Comparison of ENCODE assay signal across 25 mouse cellular contexts in the genomic region with DNA sequence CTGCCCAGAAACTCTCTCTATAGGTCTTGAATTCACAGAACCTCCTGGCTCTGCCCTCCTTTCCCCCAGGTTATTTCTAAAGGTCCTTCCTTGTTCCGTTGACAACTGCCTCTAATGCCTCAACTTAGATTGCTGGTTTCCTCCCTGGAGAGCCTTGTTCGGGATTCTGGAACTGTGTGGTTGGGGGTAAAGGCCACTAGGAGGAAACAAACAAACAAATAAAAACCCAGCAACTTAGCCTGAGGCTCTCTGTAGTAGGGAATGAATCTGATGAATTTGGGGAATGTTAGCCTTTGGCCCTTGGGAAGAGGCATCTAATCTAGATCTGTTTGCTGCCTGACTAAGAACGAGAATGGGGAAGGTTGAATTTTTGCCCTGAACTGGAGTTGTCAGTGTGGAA.
"Had no signal": no experiment of that assay in that cellular context is flagged by ENCODE, and none has a peak within 500 bp of the region (broad histone marks: within the 10 kb centered on the region; RNA-seq: fewer than 3 reads in every experiment).

No protein-coding gene starts in this region.

- H3K4me1 ChIP-seq: limb, embryonic 10.5 days; limb, embryonic 13.5 days; liver, embryonic 12.5 days; liver, embryonic 15.5 days; lung, embryonic 15.5 days; megakaryocyte, embryonic 14.5 days; midbrain, embryonic 12.5 days; midbrain, embryonic 15.5 days; neural tube, embryonic 12.5 days; neural tube, embryonic 15.5 days had no signal

- H3K36me3 ChIP-seq: limb, embryonic 10.5 days; limb, embryonic 13.5 days; liver, embryonic 12.5 days; liver, embryonic 15.5 days; lung, embryonic 15.5 days; midbrain, embryonic 12.5 days; midbrain, embryonic 15.5 days; neural tube, embryonic 12.5 days; neural tube, embryonic 15.5 days had no signal

- H3K9me3 ChIP-seq: limb, embryonic 10.5 days; limb, embryonic 13.5 days; liver, embryonic 12.5 days; liver, embryonic 15.5 days; lung, embryonic 15.5 days; megakaryocyte, embryonic 14.5 days; midbrain, embryonic 12.5 days; midbrain, embryonic 15.5 days; neural tube, embryonic 12.5 days; neural tube, embryonic 15.5 days had no signal

- H3K27ac ChIP-seq: layer of hippocampus, adult 2 months; limb, embryonic 10.5 days; limb, embryonic 13.5 days; liver, embryonic 12.5 days; liver, embryonic 15.5 days; lung, embryonic 15.5 days; midbrain, embryonic 12.5 days; midbrain, embryonic 15.5 days; neural tube, embryonic 12.5 days; neural tube, embryonic 15.5 days; stomach, postnatal 0 days had no signal

- H3K9ac ChIP-seq: limb, embryonic 13.5 days; liver, embryonic 12.5 days; liver, embryonic 15.5 days; lung, embryonic 15.5 days; midbrain, embryonic 12.5 days; midbrain, embryonic 15.5 days; neural tube, embryonic 12.5 days; neural tube, embryonic 15.5 days had no signal

- H3K4me3 ChIP-seq: layer of hippocampus, adult 2 months; limb, embryonic 10.5 days; limb, embryonic 13.5 days; liver, embryonic 12.5 days; liver, embryonic 15.5 days; lung, embryonic 15.5 days; megakaryocyte, embryonic 14.5 days; midbrain, embryonic 12.5 days; midbrain, embryonic 15.5 days; neural tube, embryonic 12.5 days; neural tube, embryonic 15.5 days had no signal

- DNase-seq: kidney, adult 9 months; kidney, postnatal 25 days; layer of hippocampus, adult 9-11 months; liver; lung, adult 18-20 months; lung, postnatal 10 days; lung, postnatal 36 days; right cerebral cortex, adult 18-20 months; right cerebral cortex, postnatal 14 days; right cerebral cortex, postnatal 4 days; thymus, adult 2 months; thymus, postnatal 14 days; thymus, postnatal 4 days had no signal

- ATAC-seq: liver, embryonic 12.5 days; midbrain, embryonic 15.5 days had no signal

- H3K27me3 ChIP-seq: limb, embryonic 13.5 days; liver, embryonic 12.5 days; liver, embryonic 15.5 days; lung, embryonic 15.5 days; midbrain, embryonic 12.5 days; midbrain, embryonic 15.5 days; neural tube, embryonic 12.5 days; neural tube, embryonic 15.5 days had no signal

- H3K4me2 ChIP-seq: limb, embryonic 13.5 days; liver, embryonic 12.5 days; liver, embryonic 15.5 days; lung, embryonic 15.5 days; midbrain, embryonic 12.5 days; midbrain, embryonic 15.5 days; neural tube, embryonic 12.5 days; neural tube, embryonic 15.5 days had no signal
